Mouse (Mus musculus) neutrophil, adult 83 days (primary cell): ENCODE data around the gene Ckap5. TPM values are rescaled to one million over a fixed set of nuclear protein-coding genes. Genes with fewer than 3 reads are reported as not detected.

ENCODE experiments used
- total RNA-seq, 2 experiments: library from RNA; stranded (reverse); gene quantifications; one replicate each; pipeline ENCODE4 v1.2.4; 2023

Ckap5 gene
- total RNA-seq, result 10 to 100 TPM; 63.5 to 63.7 TPM

GRCm38 (mm10) chr2:91526294-91527146, at the start of gene Ckap5:
Gene Ckap5 (plus strand): TSS chr2:91526762.

GRCm38 (mm10) chr2:91636229-91636628, 109.7 kb downstream of the Ckap5 start, which contains the start of gene F2:
Gene F2 (minus strand): TSS chr2:91636414.

GRCm38 (mm10) chr2:91649553-91650359, 123.2 kb downstream of the Ckap5 start, which contains the start of the genes Zfp408 and Arhgap1:
Gene Zfp408 (minus strand): TSS chr2:91649791.
Gene Arhgap1 (plus strand): TSS chr2:91649860.

Other genes starting within 250 kb of the Ckap5 start
- 1 to 10 TPM; 3.9 to 5.3 TPM for gene 1110051M20Rik, start 82.1 kb upstream of the Ckap5 start, total RNA-seq
- 1 to 10 TPM; 4.9 to 6.4 TPM for gene Lrp4, start 69.3 kb upstream of the Ckap5 start, total RNA-seq
- gene F2, start 109.7 kb downstream of the Ckap5 start, total RNA-seq, result under 1 TPM in 1 of 2 experiments, not detected in 1; 0.20 TPM
- gene Zfp408, start 123.0 kb downstream of the Ckap5 start, total RNA-seq, result 10 to 100 TPM; 16.9 to 17.3 TPM
- gene Arhgap1, start 123.1 kb downstream of the Ckap5 start, total RNA-seq, result 10 to 100 TPM; 79.8 to 83.2 TPM
- gene Atg13, start 183.8 kb downstream of the Ckap5 start, total RNA-seq, result 10 to 100 TPM; 24.4 to 24.5 TPM
- gene Harbi1, start 184.1 kb downstream of the Ckap5 start, total RNA-seq, result 1 to 10 TPM; 3.2 to 3.9 TPM
- 10 to 100 TPM; 35.5 to 36.1 TPM for gene Ambra1, start 203.4 kb downstream of the Ckap5 start, total RNA-seq